Comparison of ENCODE assay signal across 8 mouse cellular contexts in the genomic region with DNA sequence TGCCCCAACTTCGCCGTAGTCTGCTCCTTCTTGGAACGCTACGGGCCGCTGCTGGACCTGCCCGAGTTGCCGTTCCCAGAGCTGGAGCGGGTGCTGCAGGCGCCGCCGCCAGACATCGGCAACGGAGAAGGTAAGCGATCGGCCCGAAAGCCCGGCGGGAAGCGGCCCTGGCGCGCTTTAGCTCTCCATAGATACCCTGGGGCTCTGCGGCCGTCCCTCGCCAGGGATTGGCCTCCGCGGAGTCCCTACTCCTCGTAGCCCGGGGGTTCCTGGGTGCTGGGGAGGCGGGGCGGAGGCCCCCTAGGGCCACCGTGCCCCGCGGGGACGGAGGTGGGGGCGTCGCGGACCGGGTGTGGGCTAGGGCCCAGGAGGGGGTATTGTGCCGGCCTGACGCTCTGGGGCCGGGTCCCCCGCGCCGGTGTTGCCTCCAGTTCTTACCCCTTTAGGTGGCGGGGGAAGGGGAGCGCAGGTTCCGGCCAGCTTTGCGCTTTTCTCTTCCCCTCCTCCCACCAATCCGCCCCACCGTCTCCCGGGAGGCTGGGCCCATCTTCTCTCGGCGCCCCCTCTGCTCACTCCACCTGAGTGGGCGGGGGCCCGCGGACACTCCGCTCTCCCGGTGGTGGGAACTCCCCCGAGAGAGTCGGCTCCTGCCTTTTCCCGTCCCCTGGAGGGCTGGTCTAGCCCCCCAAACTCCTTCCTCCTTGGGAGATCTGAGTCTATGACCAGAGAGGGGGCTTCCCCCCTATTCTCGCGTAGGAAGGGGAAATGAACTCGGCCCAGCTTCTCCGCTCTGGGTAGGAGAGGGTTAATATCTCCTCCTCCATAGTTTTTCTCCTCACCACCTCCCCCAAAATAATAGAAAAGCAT. TPM values are rescaled to one million over a fixed set of nuclear protein-coding genes. Genes with fewer than 3 reads are reported as not detected.
DNase-seq lines count a peak whose midpoint lies in the region; ATAC-seq and TF ChIP-seq lines count a peak whose summit lies in the region.

No protein-coding gene starts in this region.

- H3K4me2 ChIP-seq in forebrain, embryonic 16.5 days (ENCODE audit: low read length) = peak overlapping the region; percentile 81
- H3K4me2 ChIP-seq in lung, embryonic 15.5 days = peak overlapping the region; percentile 72

- peaks cover 25% of the 10 kb centered on the region for H3K4me1 ChIP-seq in G1E (ENCODE audit: insufficient read depth, low read depth, low read length)
- H3K4me1 ChIP-seq in forebrain, embryonic 16.5 days (replicated peaks; ENCODE audit: control insufficient read depth, insufficient read depth, low read length) = peaks cover 15% of the 10 kb centered on the region
- H3K4me1 ChIP-seq in lung, embryonic 15.5 days = peaks cover 16% of the 10 kb centered on the region; the same call in 1 of the 2 replicates

- H3K9me3 ChIP-seq in G1E (replicated peaks) = no peaks in the 10 kb centered on the region
- no peaks in the 10 kb centered on the region for H3K9me3 ChIP-seq in forebrain, embryonic 16.5 days (ENCODE audit: control insufficient read depth, low read length)
- no peaks in the 10 kb centered on the region for H3K9me3 ChIP-seq in lung, embryonic 15.5 days

- peak; percentile 59 for DNase-seq in G1E (ENCODE audit: low spot score)
- peak; percentile 22 for DNase-seq in c-Kit-positive CD71-negative TER-119-negative erythroid progenitor cells, embryonic 14.5 days (ENCODE audit: low read depth)
- peak; percentile 13 for DNase-seq in heart, postnatal 25 days (ENCODE audit: low spot score)
- DNase-seq in layer of hippocampus, adult 9-11 months = peak; percentile 36
- peak; percentile 29 for DNase-seq in ovary, adult 18-20 months (ENCODE audit: low spot score)
- DNase-seq in thymus, postnatal 0 days (ENCODE audit: low spot score) = peak; percentile 54

- no peak for TF ChIP-seq CTCF in G1E (IDR thresholded peaks at IDR 0.05; ENCODE audit: low read depth, low read length)

- ATAC-seq in G1E (ENCODE audit: extremely low read depth, insufficient number of reproducible peaks, low FRiP score, poor library complexity, severe bottlenecking) = no peak
- peak; percentile 32 for ATAC-seq in forebrain, embryonic 16.5 days
- ATAC-seq in lung, embryonic 15.5 days (ENCODE audit: borderline replicate concordance, extremely low read depth, low FRiP score, low TSS enrichment) = peak; percentile 36

- peak overlapping the region; percentile 96 for H3K4me3 ChIP-seq in G1E (ENCODE audit: low read depth, low read length)
- H3K4me3 ChIP-seq in forebrain, embryonic 16.5 days (replicated peaks; ENCODE audit: low read length) = peak overlapping the region; percentile 94
- H3K4me3 ChIP-seq in lung, embryonic 15.5 days = peak overlapping the region; percentile 83

- intact Hi-C loops in heart, postnatal 25 days (cut with DNase I) = loop anchor here (2.0 to 5.0 kb wide), 4 partner anchors 97 to 153 kb away; partner anchors contain the start of genes Clns1a and Ints4

- H3K27me3 ChIP-seq in G1E (ENCODE audit: insufficient read depth, low read length) = no peaks in the 10 kb centered on the region
- no peaks in the 10 kb centered on the region for H3K27me3 ChIP-seq in forebrain, embryonic 16.5 days (replicated peaks; ENCODE audit: control insufficient read depth, insufficient read depth, low read length)
- no peaks in the 10 kb centered on the region for H3K27me3 ChIP-seq in lung, embryonic 15.5 days

- peak overlapping the region; percentile 99 for H3K27ac ChIP-seq in forebrain, embryonic 16.5 days (ENCODE audit: low read length)
- H3K27ac ChIP-seq in lung, embryonic 15.5 days = peak overlapping the region; percentile 99

- WGBS in forebrain, embryonic 16.5 days = under 1% methylated on average over 64 of the region's 65 CpGs
- WGBS in lung, embryonic 15.5 days = under 1% methylated on average over 52 of the region's 65 CpGs

- peak overlapping the region; percentile 100 for H3K9ac ChIP-seq in forebrain, embryonic 16.5 days (replicated peaks; ENCODE audit: low read depth, low read length)
- peak overlapping the region; percentile 96 for H3K9ac ChIP-seq in lung, embryonic 15.5 days

- peaks cover 8% of the 10 kb centered on the region for H3K36me3 ChIP-seq in G1E (replicated peaks)
- peaks cover 3% of the 10 kb centered on the region; the same call in 1 of the 2 replicates for H3K36me3 ChIP-seq in forebrain, embryonic 16.5 days (ENCODE audit: control insufficient read depth, insufficient read depth)
- no peaks in the 10 kb centered on the region for H3K36me3 ChIP-seq in lung, embryonic 15.5 days

RNA-seq across cellular contexts. Expression of gene Rsf1, which starts 0.5 kb away (rescaled TPM):
- total RNA-seq in G1E (2014; fragmentation: Nextera tagmentation) (48.2 and 58.5 TPM in 2 replicates), G1E (2017) (24.9 and 33.4 TPM in 2 replicates)
- 14.2 and 14.8 TPM in 2 replicates for polyA plus RNA-seq in G1E (2012)
- 34.7 and 36.3 TPM in 2 replicates for polyA plus RNA-seq in forebrain, embryonic 16.5 days (2015; fragmentation: Nextera tagmentation; extraction: Ambion mirVana)
- 10 to 100 TPM; 15.0 to 17.4 TPM for total RNA-seq in heart, postnatal 25 days (2021)
- 20.9 and 21.9 TPM in 2 replicates for polyA plus RNA-seq in lung, embryonic 15.5 days (2015; fragmentation: Nextera tagmentation; extraction: Ambion mirVana)
- 24.3 and 29.2 TPM in 2 replicates for polyA plus RNA-seq in thymus, postnatal 0 days (2015; fragmentation: Nextera tagmentation; extraction: Ambion mirVana)

RNA-seq across cellular contexts. Expression of gene Aamdc, which starts 0.9 kb away (rescaled TPM):
- total RNA-seq in G1E (2014; fragmentation: Nextera tagmentation) (16.1 and 19.9 TPM in 2 replicates), G1E (2017) (16.1 and 20.8 TPM in 2 replicates)
- polyA plus RNA-seq in G1E (2012) = 2.1 and 3.2 TPM in 2 replicates
- 50.4 and 50.9 TPM in 2 replicates for polyA plus RNA-seq in forebrain, embryonic 16.5 days (2015; fragmentation: Nextera tagmentation; extraction: Ambion mirVana)
- 10 to 100 TPM; 60.7 to 61.9 TPM for total RNA-seq in heart, postnatal 25 days (2021)
- polyA plus RNA-seq in lung, embryonic 15.5 days (2015; fragmentation: Nextera tagmentation; extraction: Ambion mirVana) = 46.4 and 50.2 TPM in 2 replicates
- 67.9 and 73.3 TPM in 2 replicates for polyA plus RNA-seq in thymus, postnatal 0 days (2015; fragmentation: Nextera tagmentation; extraction: Ambion mirVana)

Comparison
In these comparisons a context has a peak if more than half of its experiments do, and no peak if none do; other contexts are left out.
1. RNA of gene Aamdc, which starts 0.9 kb away (polyA plus RNA-seq): 67.9 to 73.3 TPM in thymus, postnatal 0 days, 50.4 to 50.9 TPM in forebrain, embryonic 16.5 days and 46.4 to 50.2 TPM in lung, embryonic 15.5 days; 2.1 to 3.2 TPM in G1E; every median in the first group is over 10 times any median in the second.
2. Peak in every context shown above with its lines, with median percentiles within 50 percentile points of each other: DNase-seq and H3K4me3 ChIP-seq.